Mouse (Mus musculus) thymus, adult 2 months (tissue): ENCODE results near the gene Gsc.

Source experiments
- CTCF ChIP-seq: fragments of 200-500 bp; IDR thresholded peaks from 2 replicates; pipeline ENCODE4 v1.5.1; 2012; ENCODE audit warnings: mild to moderate bottlenecking, control low read depth, low read length, moderate library complexity, borderline replicate concordance; ENCODE audit not compliant: control insufficient read depth, poor library complexity, insufficient read depth; ENCODE audit errors: extremely low read depth
- POLR2A ChIP-seq: fragments of 200-500 bp; IDR thresholded peaks from 2 replicates; pipeline ENCODE4 v1.6.1; 2012; ENCODE audit warnings: mild to moderate bottlenecking, low read length, control low read depth, moderate library complexity; ENCODE audit not compliant: control insufficient read depth, poor library complexity, insufficient read depth; ENCODE audit errors: extremely low read depth

DNA sequence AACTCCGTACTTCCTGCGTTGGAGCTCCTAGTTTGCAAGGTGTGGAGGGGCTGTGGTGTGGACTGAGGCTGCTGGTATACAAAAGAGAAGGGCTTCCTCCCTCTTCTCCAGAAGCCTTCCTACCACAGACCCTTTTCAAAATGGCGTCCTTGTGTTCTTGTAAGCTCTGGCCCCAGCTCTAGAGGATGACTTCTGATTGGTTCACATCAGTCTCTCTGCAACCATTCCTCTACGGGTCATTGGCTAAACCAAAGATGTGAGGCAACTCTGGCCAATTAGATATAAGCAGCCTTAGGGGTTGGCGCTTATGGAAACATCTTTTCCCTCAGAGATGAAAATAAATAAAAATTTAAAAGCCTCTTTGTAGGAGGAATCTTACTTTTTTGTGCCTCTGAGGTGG, 46.6 kb upstream of the Gsc start:
- TF ChIP-seq CTCF (no peak), POLR2A (no peak)
